In genomic region chr13:17693816-17694215, GRCm38 (mm10) we compare ENCODE assay signal across 8 mouse cellular contexts. TPM values are rescaled to one million over a fixed set of nuclear protein-coding genes. Genes with fewer than 3 reads are reported as not detected.
DNase-seq lines count a peak whose midpoint lies in the region; ATAC-seq and TF ChIP-seq lines count a peak whose summit lies in the region.

No protein-coding gene starts in this region.

- no peak overlapping the region for H3K27ac ChIP-seq in heart, embryonic 11.5 days (ENCODE audit: low read depth, low read length)
- H3K27ac ChIP-seq in embryonic facial prominence, embryonic 13.5 days = peak overlapping the region; percentile 84; the same call in 1 of the 2 replicates
- no peak overlapping the region for H3K27ac ChIP-seq in midbrain, embryonic 15.5 days

- WGBS in heart, embryonic 11.5 days (ENCODE audit: insufficient replicate concordance) = 65% methylated on average over 5 of the region's 5 CpGs
- 61% methylated on average over 5 of the region's 5 CpGs for WGBS in embryonic facial prominence, embryonic 13.5 days
- 64% methylated on average over 5 of the region's 5 CpGs for WGBS in midbrain, embryonic 15.5 days

- no peaks in the 10 kb centered on the region for H3K36me3 ChIP-seq in heart, embryonic 11.5 days (ENCODE audit: control insufficient read depth, insufficient read depth, low read length)
- peaks cover 7% of the 10 kb centered on the region for H3K36me3 ChIP-seq in G1E (replicated peaks)
- H3K36me3 ChIP-seq in embryonic facial prominence, embryonic 13.5 days = peaks cover 3% of the 10 kb centered on the region; the same call in 1 of the 2 replicates
- H3K36me3 ChIP-seq in midbrain, embryonic 15.5 days (replicated peaks) = no peaks in the 10 kb centered on the region

- 0 out of 2 replicates have a peak overlapping the region, but pooled peaks have one; percentile 16 for H3K9ac ChIP-seq in heart, embryonic 11.5 days (ENCODE audit: low read depth, low read length)
- no peak overlapping the region for H3K9ac ChIP-seq in embryonic facial prominence, embryonic 13.5 days
- H3K9ac ChIP-seq in midbrain, embryonic 15.5 days = no peak overlapping the region

- peak overlapping the region; percentile 83; the same call in 1 of the 2 replicates for H3K4me3 ChIP-seq in heart, embryonic 11.5 days (ENCODE audit: low read depth, low read length)
- H3K4me3 ChIP-seq in G1E (ENCODE audit: low read depth, low read length) = peak overlapping the region; percentile 82; the same call in 1 of the 2 replicates
- peak overlapping the region; percentile 83 for H3K4me3 ChIP-seq in embryonic facial prominence, embryonic 13.5 days
- peak overlapping the region; percentile 91 for H3K4me3 ChIP-seq in midbrain, embryonic 15.5 days

- no peaks in the 10 kb centered on the region for H3K27me3 ChIP-seq in heart, embryonic 11.5 days (ENCODE audit: control insufficient read depth, insufficient read depth, low read length)
- no peaks in the 10 kb centered on the region for H3K27me3 ChIP-seq in G1E (ENCODE audit: insufficient read depth, low read length)
- H3K27me3 ChIP-seq in embryonic facial prominence, embryonic 13.5 days = no peaks in the 10 kb centered on the region
- no peaks in the 10 kb centered on the region for H3K27me3 ChIP-seq in midbrain, embryonic 15.5 days (replicated peaks)

- H3K4me2 ChIP-seq in heart, embryonic 11.5 days = peak overlapping the region; percentile 68
- H3K4me2 ChIP-seq in embryonic facial prominence, embryonic 13.5 days = peak overlapping the region; percentile 63
- H3K4me2 ChIP-seq in midbrain, embryonic 15.5 days = peak overlapping the region; percentile 81

- no peaks in the 10 kb centered on the region for H3K4me1 ChIP-seq in heart, embryonic 11.5 days (ENCODE audit: control insufficient read depth, insufficient read depth, low read length)
- peaks cover 14% of the 10 kb centered on the region for H3K4me1 ChIP-seq in G1E (ENCODE audit: insufficient read depth, low read depth, low read length)
- peaks cover 4% of the 10 kb centered on the region; the same call in 1 of the 2 replicates for H3K4me1 ChIP-seq in embryonic facial prominence, embryonic 13.5 days
- peaks cover 18% of the 10 kb centered on the region for H3K4me1 ChIP-seq in midbrain, embryonic 15.5 days

- TF ChIP-seq CTCF in G1E (IDR thresholded peaks at IDR 0.05; ENCODE audit: low read depth, low read length) = no peak

- H3K9me3 ChIP-seq in heart, embryonic 11.5 days (replicated peaks; ENCODE audit: control insufficient read depth, low read length) = no peaks in the 10 kb centered on the region
- no peaks in the 10 kb centered on the region for H3K9me3 ChIP-seq in G1E (replicated peaks)
- no peaks in the 10 kb centered on the region for H3K9me3 ChIP-seq in embryonic facial prominence, embryonic 13.5 days
- H3K9me3 ChIP-seq in midbrain, embryonic 15.5 days = no peaks in the 10 kb centered on the region

- no peak for ATAC-seq in heart, embryonic 11.5 days (replicated peaks; ENCODE audit: insufficient number of reproducible peaks, low FRiP score, low TSS enrichment)
- no peak for ATAC-seq in G1E (ENCODE audit: extremely low read depth, insufficient number of reproducible peaks, low FRiP score, poor library complexity, severe bottlenecking)
- no peak for ATAC-seq in embryonic facial prominence, embryonic 13.5 days (ENCODE audit: insufficient number of reproducible peaks, insufficient read depth, low FRiP score, low TSS enrichment, low read depth)
- no peak for ATAC-seq in midbrain, embryonic 15.5 days (replicated peaks)

- DNase-seq in heart, adult 9 months (ENCODE audit: low spot score in 2 of 2) = no peak
- no peak for DNase-seq in G1E (ENCODE audit: low spot score)
- DNase-seq in kidney, postnatal 10 days = peak; percentile 11
- DNase-seq in gastrocnemius, postnatal 25 days = no peak
- no peak for DNase-seq in urinary bladder, postnatal 14 days (ENCODE audit: low spot score)

RNA-seq across cellular contexts. Expression of gene Mplkip, which starts 1.2 kb away (rescaled TPM):
- 32.1 and 32.4 TPM in 2 replicates for polyA plus RNA-seq in heart, embryonic 11.5 days (2014; fragmentation: Nextera tagmentation; extraction: Ambion mirVana)
- total RNA-seq in G1E (2014; fragmentation: Nextera tagmentation) = 57.1 and 74.6 TPM in 2 replicates
- 55.8 and 65.7 TPM in 2 replicates for total RNA-seq in G1E (2017)
- 40.9 and 55.7 TPM in 2 replicates for polyA plus RNA-seq in G1E (2012)
- polyA plus RNA-seq in embryonic facial prominence, embryonic 13.5 days (2015; fragmentation: Nextera tagmentation; extraction: Ambion mirVana) = 52.4 and 55.7 TPM in 2 replicates
- polyA plus RNA-seq in midbrain, embryonic 15.5 days (2015; fragmentation: Nextera tagmentation; extraction: Ambion mirVana) = 36.4 and 40.4 TPM in 2 replicates
- total RNA-seq in gastrocnemius, postnatal 25 days (2021) = 1 to 10 TPM; 6.2 to 7.3 TPM

RNA-seq across cellular contexts. Expression of gene Sugct, which starts 1.5 kb away (rescaled TPM):
- 3.6 and 4.0 TPM in 2 replicates for polyA plus RNA-seq in heart, embryonic 11.5 days (2014; fragmentation: Nextera tagmentation; extraction: Ambion mirVana)
- 1.1 and 5.1 TPM in 2 replicates for total RNA-seq in G1E (2014; fragmentation: Nextera tagmentation)
- total RNA-seq in G1E (2017) = 3.5 and 4.8 TPM in 2 replicates
- polyA plus RNA-seq in G1E (2012) = 1.8 and 2.2 TPM in 2 replicates
- 4.9 and 5.0 TPM in 2 replicates for polyA plus RNA-seq in embryonic facial prominence, embryonic 13.5 days (2015; fragmentation: Nextera tagmentation; extraction: Ambion mirVana)
- 3.1 and 3.3 TPM in 2 replicates for polyA plus RNA-seq in midbrain, embryonic 15.5 days (2015; fragmentation: Nextera tagmentation; extraction: Ambion mirVana)
- total RNA-seq in gastrocnemius, postnatal 25 days (2021) = under 1 TPM; 0.82 to 0.86 TPM
